Mouse (Mus musculus) stomach, postnatal 0 days (tissue): ENCODE data around the gene Rufy4. TPM values are rescaled to one million over a fixed set of nuclear protein-coding genes. Genes with fewer than 3 reads are reported as not detected.

Source experiments
- ATAC-seq: fragments of 200-750 bp; cut with Nextera tagmentation; 2 replicates; pipeline ENCODE4 v1.8.0; 2017; ENCODE audit not compliant: low FRiP score, low TSS enrichment
- DNase-seq: peaks from one replicate; pipeline ENCODE4 v3.0.0-alpha.2; 2016; ENCODE audit warnings: low spot score
- H3K27ac ChIP-seq: fragments of 300-500 bp; sonication (generic); replicated peaks from 2 replicates; pipeline ENCODE4 v1.5.1; 2014; ENCODE audit warnings: mild to moderate bottlenecking, control low read depth
- H3K27me3 ChIP-seq: fragments of 300-500 bp; sonication (generic); 2 replicates; pipeline ENCODE4 v1.6.1; 2014; ENCODE audit warnings: low read length; ENCODE audit not compliant: control insufficient read depth, insufficient read depth
- H3K36me3 ChIP-seq: fragments of 300-500 bp; sonication (generic); 2 replicates; pipeline ENCODE4 v1.6.1; 2014; ENCODE audit warnings: low read length, mixed read lengths; ENCODE audit not compliant: control insufficient read depth, insufficient read depth
- H3K4me1 ChIP-seq: fragments of 300-500 bp; sonication (generic); replicated peaks from 2 replicates; pipeline ENCODE4 v1.6.1; 2014; ENCODE audit warnings: antibody characterized with exemption; ENCODE audit not compliant: control insufficient read depth, insufficient read depth
- H3K4me2 ChIP-seq: fragments of 300-500 bp; sonication (generic); replicated peaks from 2 replicates; pipeline ENCODE4 v1.6.1; 2014; ENCODE audit warnings: low read depth, mild to moderate bottlenecking, control low read depth, moderate library complexity
- H3K4me3 ChIP-seq: fragments of 300-500 bp; sonication (generic); 2 replicates; pipeline ENCODE4 v1.5.1; 2014; ENCODE audit warnings: low read depth, low read length, control low read depth
- H3K9ac ChIP-seq: fragments of 300-500 bp; sonication (generic); 2 replicates; pipeline ENCODE4 v1.6.1; 2014; ENCODE audit warnings: mild to moderate bottlenecking, low read length, control low read depth, mixed read lengths
- H3K9me3 ChIP-seq: fragments of 300-500 bp; sonication (generic); 2 replicates; pipeline ENCODE4 v1.6.1; 2016; ENCODE audit warnings: low read length; ENCODE audit not compliant: control insufficient read depth
- CTCF ChIP-seq: IDR thresholded peaks from 2 replicates; pipeline ENCODE4 v1.5.1; 2016; ENCODE audit warnings: antibody characterized with exemption, low read depth, mild to moderate bottlenecking, moderate library complexity
- EP300 ChIP-seq: optimal IDR thresholded peaks from 2 replicates; pipeline ENCODE3; 2016; ENCODE audit warnings: antibody characterized with exemption
- WGBS: fragments of 180-500 bp; shearing (Covaris S2); extraction: QIAGEN DNeasy Blood & Tissue Kit; methylation state at CpG from one replicate; pipeline ENCODE4 v1.1.7; 2014; 5-methylcytosine and 5-hydroxymethylcytosine counted together
- polyA plus RNA-seq: library from polyadenylated mRNA; unstranded; fragments of >200 nt; fragmentation: Nextera tagmentation; extraction: Ambion mirVana; gene quantifications from 2 replicates; pipeline ENCODE4 v1.2.1, GENCODE M21; 2015

The Rufy4 gene
- polyA plus RNA-seq, 1 experiment from 2014 or later = 0.19 TPM

DNA sequence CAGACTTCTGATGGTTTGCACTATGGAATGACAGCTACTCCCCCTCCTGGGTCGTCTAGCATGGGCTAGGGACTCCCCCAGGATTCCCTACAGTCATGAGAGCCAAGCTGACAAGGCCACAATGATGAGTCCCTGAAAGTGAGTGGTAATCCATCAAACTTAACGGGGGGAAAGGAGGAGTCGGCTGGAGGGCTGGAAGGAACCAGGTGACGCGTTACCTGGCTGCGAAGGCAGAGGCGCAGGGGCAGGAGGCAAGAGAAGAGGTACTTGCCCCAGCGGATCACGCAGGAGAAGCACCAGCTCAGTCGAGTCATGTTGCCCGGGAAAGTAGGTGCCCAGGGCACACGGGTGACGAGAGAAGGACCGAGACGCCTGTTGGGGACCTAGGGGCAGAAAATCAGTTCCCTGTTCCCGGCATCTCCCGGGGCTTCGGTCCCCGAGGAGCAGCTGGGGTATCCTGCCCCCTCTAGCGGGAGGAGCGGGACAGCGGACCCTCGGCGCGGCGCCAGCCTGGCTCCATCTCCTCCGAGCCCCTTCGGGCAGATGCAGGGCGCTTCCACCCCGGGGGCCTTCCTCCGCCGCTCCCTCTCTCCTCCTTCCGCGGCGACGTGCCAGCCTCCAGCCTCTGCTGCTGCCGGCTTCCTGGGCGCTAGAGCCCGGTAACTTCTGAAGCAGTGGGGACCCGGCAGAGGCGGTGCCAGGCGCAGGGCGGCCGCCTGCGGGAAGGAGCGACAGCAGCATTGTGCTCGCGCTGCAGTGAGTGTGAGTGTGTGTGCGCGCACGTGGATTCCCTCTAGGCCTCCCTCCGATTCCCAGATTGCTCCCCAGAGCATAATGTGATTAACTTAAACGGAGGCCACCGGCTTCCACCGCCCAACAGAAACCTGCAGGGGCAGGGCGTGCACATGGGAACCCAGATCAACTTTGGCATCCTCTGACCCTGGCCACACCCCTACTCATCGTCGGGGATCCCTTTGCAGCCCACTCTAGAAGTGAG is 27.0 kb upstream of the Rufy4 start:
- ATAC-seq (peak; percentile 23), DNase-seq (peak; percentile 67)
- Histone ChIP-seq H3K9ac (peak overlapping the region; percentile 61), H3K27ac (no peak overlapping the region), H3K4me3 (peak overlapping the region; percentile 43), H3K4me1 (no peaks in the 10 kb centered on the region), H3K9me3 (no peaks in the 10 kb centered on the region), H3K4me2 (peak overlapping the region; percentile 84), H3K27me3 (no peaks in the 10 kb centered on the region), H3K36me3 (no peaks in the 10 kb centered on the region)
- peak; percentile 65 for TF ChIP-seq CTCF
- no peak for TF ChIP-seq EP300
- 1% methylated on average over 56 of the region's 58 CpGs for WGBS

DNA sequence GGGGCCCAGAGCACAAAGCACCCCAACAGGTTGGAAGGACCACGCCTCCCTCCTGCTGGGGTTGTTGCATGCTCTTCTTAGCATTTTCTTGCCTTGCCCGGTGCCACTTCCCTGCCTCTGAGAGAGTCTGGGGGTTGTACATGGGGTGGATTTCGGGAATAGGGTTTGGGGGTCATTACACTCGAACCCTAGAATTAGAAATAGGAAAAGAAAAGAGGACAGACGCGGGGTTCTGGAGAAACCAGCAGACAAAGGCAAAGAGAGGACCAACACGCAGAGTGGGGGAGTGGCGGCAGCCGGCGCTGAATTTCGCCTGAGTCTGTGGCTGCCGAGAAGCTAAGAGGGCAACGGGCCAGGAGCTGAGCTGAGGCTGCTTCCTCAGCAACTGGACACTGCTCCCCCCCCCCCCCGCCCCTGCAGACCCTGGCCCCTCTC is 26.3 kb upstream of the Rufy4 start:
- H3K36me3 ChIP-seq = no peaks in the 10 kb centered on the region
- H3K9me3 ChIP-seq = no peaks in the 10 kb centered on the region
- H3K4me2 ChIP-seq = peak overlapping the region; percentile 84
- peak overlapping the region; percentile 43 for H3K4me3 ChIP-seq
- no peaks in the 10 kb centered on the region for H3K27me3 ChIP-seq
- no peak overlapping the region for H3K27ac ChIP-seq
- 0 out of 2 replicates have a peak overlapping the region, but pooled peaks have one; percentile 31 for H3K9ac ChIP-seq
- no peaks in the 10 kb centered on the region for H3K4me1 ChIP-seq
- ATAC-seq (no peak; the same call in 1 of the 2 replicates), DNase-seq (peak; percentile 48)
- TF ChIP-seq EP300 (no peak), CTCF (no peak)
- WGBS = 2% methylated on average over 12 of the region's 14 CpGs

DNA sequence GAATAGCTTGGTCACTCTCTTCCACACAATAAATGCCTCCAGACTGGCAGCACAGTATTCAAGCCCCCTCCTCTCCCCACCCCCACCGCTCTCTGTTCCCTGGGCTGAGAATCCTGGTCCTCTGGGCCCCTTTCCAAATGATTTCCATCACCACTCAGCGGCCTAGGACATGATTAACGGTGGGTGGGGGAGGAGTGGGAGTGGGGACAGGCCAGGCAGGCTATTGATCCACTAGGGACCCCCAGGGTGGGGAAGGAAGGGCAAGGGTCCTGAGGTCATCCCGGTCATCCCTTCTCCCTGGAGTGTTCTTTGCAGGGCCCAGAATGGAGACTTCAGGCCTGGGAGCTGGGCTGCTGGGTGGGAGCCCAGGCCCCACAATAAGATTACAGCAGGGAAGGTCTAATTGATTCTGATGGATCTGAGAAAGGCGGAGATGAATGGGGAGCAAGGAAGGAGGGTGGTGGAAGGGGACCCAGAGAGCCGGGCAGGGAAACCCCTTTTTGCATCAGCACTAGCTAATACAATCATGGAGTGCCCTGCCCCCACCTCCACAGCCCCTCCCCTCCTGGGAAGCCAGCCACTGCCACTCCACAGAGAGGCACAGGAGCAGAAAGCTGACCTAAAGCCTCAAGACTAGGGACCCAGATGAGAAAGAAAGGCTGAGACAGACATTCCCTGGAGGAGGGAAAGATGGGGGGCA is 21.5 kb upstream of the Rufy4 start:
- Histone ChIP-seq H3K27ac (no peak overlapping the region), H3K36me3 (no peaks in the 10 kb centered on the region), H3K4me3 (no peak overlapping the region), H3K4me1 (no peaks in the 10 kb centered on the region), H3K27me3 (no peaks in the 10 kb centered on the region), H3K4me2 (no peak overlapping the region), H3K9ac (no peak overlapping the region; the same call in 1 of the 2 replicates), H3K9me3 (no peaks in the 10 kb centered on the region)
- DNase-seq (no peak), ATAC-seq (no peak)
- WGBS = 46% methylated on average over 6 of the region's 6 CpGs
- TF ChIP-seq CTCF (no peak), EP300 (no peak)

DNA sequence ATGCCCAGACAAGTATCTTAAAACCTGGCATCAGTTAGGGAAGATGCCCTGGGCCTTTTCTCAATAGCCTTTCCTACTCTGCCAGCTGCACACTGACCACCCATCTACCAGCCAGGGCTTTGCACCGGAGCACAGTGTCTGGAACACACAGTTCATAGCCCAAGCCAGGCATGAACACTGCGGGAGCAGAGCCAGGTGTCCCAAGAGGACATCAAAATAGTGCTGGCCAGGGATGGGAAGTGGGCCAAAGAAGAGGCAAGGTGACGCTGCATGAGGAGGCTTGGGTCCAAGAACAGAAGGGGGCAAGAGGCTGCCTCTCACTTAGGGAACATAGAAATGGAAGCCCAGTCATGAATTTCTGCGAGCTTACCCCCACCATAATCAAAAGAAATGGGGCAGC is 19.7 kb upstream of the Rufy4 start:
- no peaks in the 10 kb centered on the region for H3K4me1 ChIP-seq
- H3K36me3 ChIP-seq = no peaks in the 10 kb centered on the region
- no peaks in the 10 kb centered on the region for H3K27me3 ChIP-seq
- H3K27ac ChIP-seq = no peak overlapping the region
- WGBS = 70% methylated on average over 4 of the region's 4 CpGs
- TF ChIP-seq EP300 = no peak
- TF ChIP-seq CTCF = no peak
- ATAC-seq = no peak
- DNase-seq = no peak
- H3K9ac ChIP-seq = no peak overlapping the region
- no peaks in the 10 kb centered on the region for H3K9me3 ChIP-seq
- no peak overlapping the region for H3K4me3 ChIP-seq
- H3K4me2 ChIP-seq = no peak overlapping the region

DNA sequence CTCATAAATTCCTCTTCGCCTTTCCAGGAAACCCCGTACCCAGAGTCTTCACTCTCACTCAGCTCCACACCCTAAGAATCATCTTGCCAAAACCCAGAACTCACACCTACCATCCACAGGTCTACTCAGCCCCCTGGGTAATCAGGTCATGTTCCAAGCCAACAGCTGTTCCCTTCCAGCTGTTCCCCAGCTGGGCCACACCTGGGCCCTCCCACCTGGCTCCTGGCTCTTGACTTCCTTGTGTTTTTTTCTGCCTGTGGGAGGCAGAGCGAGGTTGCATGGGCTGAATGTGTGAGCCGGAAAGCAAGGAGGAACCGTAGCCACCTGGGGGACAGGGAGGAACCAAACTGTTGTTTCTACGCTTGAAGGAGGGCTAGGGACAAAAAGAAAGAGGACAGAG is 19.1 kb upstream of the Rufy4 start:
- no peak overlapping the region for H3K4me2 ChIP-seq
- TF ChIP-seq EP300 (no peak), CTCF (peak; percentile 21; the same call in 1 of the 2 replicates)
- no peak overlapping the region for H3K9ac ChIP-seq
- H3K27ac ChIP-seq = no peak overlapping the region
- ATAC-seq (no peak; the same call in 1 of the 2 replicates), DNase-seq (peak; percentile 51)
- no peaks in the 10 kb centered on the region for H3K27me3 ChIP-seq
- H3K4me1 ChIP-seq = no peaks in the 10 kb centered on the region; the same call in 1 of the 2 replicates
- H3K4me3 ChIP-seq = no peak overlapping the region
- 62% methylated on average over 6 of the region's 6 CpGs for WGBS
- H3K9me3 ChIP-seq = no peaks in the 10 kb centered on the region
- H3K36me3 ChIP-seq = no peaks in the 10 kb centered on the region
